In the genomic region with DNA sequence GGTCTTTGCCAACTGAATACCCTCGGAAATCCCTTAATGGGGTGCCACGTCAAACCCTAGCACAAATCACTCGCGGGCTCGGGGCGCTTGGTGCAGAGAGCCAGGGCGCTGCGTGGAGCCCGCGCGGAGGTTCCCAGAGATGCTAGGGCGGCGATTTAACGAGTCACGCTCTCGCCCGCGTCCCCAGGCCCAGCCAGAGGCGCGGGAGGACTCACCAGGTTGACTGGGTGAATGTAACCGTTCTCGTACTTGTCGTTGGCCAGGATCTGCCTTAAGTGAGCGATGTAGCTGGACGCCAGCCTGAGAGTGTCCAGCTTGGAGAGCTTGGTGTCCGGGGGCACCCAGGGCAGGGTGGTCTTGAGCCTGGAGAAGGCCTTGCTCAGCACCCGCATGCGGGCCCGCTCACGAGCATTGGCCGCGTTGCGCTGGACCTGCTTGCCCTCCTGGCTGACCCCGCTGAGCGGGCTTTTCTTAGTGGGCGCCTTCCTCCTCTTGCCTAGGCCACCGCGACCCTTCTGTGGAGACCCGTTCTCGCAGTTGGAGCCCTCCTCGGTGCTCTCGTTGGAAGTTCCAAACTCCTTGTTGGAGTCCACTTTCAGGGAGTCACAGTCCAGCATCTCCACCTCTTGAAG, we compare ENCODE assay signal across 9 mouse cellular contexts. TPM values are rescaled to one million over a fixed set of nuclear protein-coding genes. Genes with fewer than 3 reads are reported as not detected.
A peak's percentile ranks its signal among the peaks of the same experiment; 100 is the strongest.
DNase-seq lines count a peak whose midpoint lies in the region; ATAC-seq and TF ChIP-seq lines count a peak whose summit lies in the region.
"Had no signal": no experiment of that assay in that cellular context is flagged by ENCODE, and none has a peak within 500 bp of the region (broad histone marks: within the 10 kb centered on the region; RNA-seq: fewer than 3 reads in every experiment).

No protein-coding gene starts in this region.

- no peaks in the 10 kb centered on the region for H3K4me1 ChIP-seq in erythroblast, embryonic 14.5 days (ENCODE audit: control insufficient read depth)
- peaks cover 19% of the 10 kb centered on the region for H3K4me1 ChIP-seq in embryonic facial prominence, embryonic 10.5 days
- H3K4me1 ChIP-seq in intestine, embryonic 15.5 days (replicated peaks), result peaks cover 3% of the 10 kb centered on the region; the same call in 1 of the 2 replicates
- H3K4me1 ChIP-seq in midbrain, embryonic 14.5 days (ENCODE audit: control insufficient read depth, insufficient read depth, low read length), result no peaks in the 10 kb centered on the region

- WGBS in embryonic facial prominence, embryonic 10.5 days, result under 1% methylated on average over 42 of the region's 42 CpGs
- WGBS in intestine, embryonic 15.5 days, result 2% methylated on average over 42 of the region's 42 CpGs
- WGBS in midbrain, embryonic 14.5 days, result 1% methylated on average over 42 of the region's 42 CpGs

- TF ChIP-seq CTCF in gastrocnemius, adult 2 months (IDR thresholded peaks at IDR 0.05), result no peak

- no peak overlapping the region; the same call in 1 of the 2 replicates for H3K27ac ChIP-seq in embryonic facial prominence, embryonic 10.5 days (replicated peaks)
- peak overlapping the region; percentile 91 for H3K27ac ChIP-seq in intestine, embryonic 15.5 days
- H3K27ac ChIP-seq in midbrain, embryonic 14.5 days (replicated peaks; ENCODE audit: low read depth, low read length), result no peak overlapping the region
- H3K27ac ChIP-seq in gastrocnemius, adult 2 months, result no peak overlapping the region

- peak overlapping the region; percentile 25 for H3K4me3 ChIP-seq in erythroblast, embryonic 14.5 days (replicated peaks)
- H3K4me3 ChIP-seq in embryonic facial prominence, embryonic 10.5 days, result peak overlapping the region; percentile 40
- H3K4me3 ChIP-seq in intestine, embryonic 15.5 days (replicated peaks), result peak overlapping the region; percentile 55
- 0 out of 2 replicates have a peak overlapping the region, but pooled peaks have one; percentile 4 for H3K4me3 ChIP-seq in midbrain, embryonic 14.5 days (replicated peaks; ENCODE audit: low read depth, low read length)
- no peak overlapping the region for H3K4me3 ChIP-seq in gastrocnemius, adult 2 months
- H3K4me3 ChIP-seq: megakaryocyte, embryonic 14.5 days had no signal

- H3K27me3 ChIP-seq in erythroblast, embryonic 14.5 days (ENCODE audit: control insufficient read depth), result peaks cover 86% of the 10 kb centered on the region
- H3K27me3 ChIP-seq in embryonic facial prominence, embryonic 10.5 days (replicated peaks; ENCODE audit: low read depth, poor library complexity, severe bottlenecking), result peaks cover 98% of the 10 kb centered on the region
- H3K27me3 ChIP-seq in intestine, embryonic 15.5 days (replicated peaks), result peaks cover 16% of the 10 kb centered on the region
- H3K27me3 ChIP-seq in midbrain, embryonic 14.5 days (ENCODE audit: control insufficient read depth, insufficient read depth, low read length), result peaks cover 90% of the 10 kb centered on the region

- peak overlapping the region; percentile 48 for H3K4me2 ChIP-seq in intestine, embryonic 15.5 days (replicated peaks)
- H3K4me2 ChIP-seq in midbrain, embryonic 14.5 days (ENCODE audit: low read length), result no peak overlapping the region

- ATAC-seq in erythroblast, adult 5-6 weeks (replicated peaks; ENCODE audit: low FRiP score, poor library complexity, severe bottlenecking), result no peak
- 0 out of 2 replicates have a peak, but pooled peaks have one; percentile 5 for ATAC-seq in intestine, embryonic 15.5 days
- 0 out of 2 replicates have a peak, but pooled peaks have one; percentile 7 for ATAC-seq in midbrain, embryonic 14.5 days (ENCODE audit: low FRiP score, low TSS enrichment)

- H3K36me3 ChIP-seq in erythroblast, embryonic 14.5 days (ENCODE audit: control insufficient read depth), result no peaks in the 10 kb centered on the region
- no peaks in the 10 kb centered on the region for H3K36me3 ChIP-seq in embryonic facial prominence, embryonic 10.5 days (replicated peaks)
- no peaks in the 10 kb centered on the region for H3K36me3 ChIP-seq in intestine, embryonic 15.5 days
- H3K36me3 ChIP-seq in midbrain, embryonic 14.5 days (ENCODE audit: control insufficient read depth, insufficient read depth, low read length), result no peaks in the 10 kb centered on the region

- no peaks in the 10 kb centered on the region for H3K9me3 ChIP-seq in erythroblast, embryonic 14.5 days (ENCODE audit: control insufficient read depth, low read length)
- H3K9me3 ChIP-seq in embryonic facial prominence, embryonic 10.5 days, result no peaks in the 10 kb centered on the region
- no peaks in the 10 kb centered on the region for H3K9me3 ChIP-seq in intestine, embryonic 15.5 days
- H3K9me3 ChIP-seq in midbrain, embryonic 14.5 days (ENCODE audit: control insufficient read depth, low read length), result no peaks in the 10 kb centered on the region

- peak overlapping the region; percentile 74 for H3K9ac ChIP-seq in intestine, embryonic 15.5 days
- no peak overlapping the region for H3K9ac ChIP-seq in midbrain, embryonic 14.5 days (replicated peaks; ENCODE audit: low read length)

- intact Hi-C loops in gastrocnemius, adult 2 months (cut with DNase I), result no loop called here

- peak; percentile 64 for DNase-seq in embryonic facial prominence, embryonic 10.5 days (ENCODE audit: low spot score)
- peak; percentile 58 for DNase-seq in midbrain, embryonic 14.5 days
- DNase-seq in adrenal gland, postnatal 4 days (ENCODE audit: low spot score in 2 of 2), result no peak
- DNase-seq in right cerebral cortex, adult 18-20 months, result no peak
- no peak for DNase-seq in gastrocnemius, adult 2 months

RNA-seq across cellular contexts. Expression of gene Tcf21, which starts 0.6 kb away (rescaled TPM):
- polyA plus RNA-seq in erythroblast, embryonic 14.5 days (2012), result not detected in 2 replicates
- total RNA-seq in erythroblast, adult 5-6 weeks (2015; ENCODE audit: low replicate concordance), result not detected in 2 replicates
- not detected in 2 replicates for total RNA-seq in erythroblast, adult 5-6 weeks (2017; ENCODE audit: low replicate concordance)
- 4.8 and 5.0 TPM in 2 replicates for polyA plus RNA-seq in embryonic facial prominence, embryonic 10.5 days (2016; fragmentation: Nextera tagmentation; extraction: Ambion mirVana)
- 151 and 186 TPM in 2 replicates for polyA plus RNA-seq in intestine, embryonic 15.5 days (2015; fragmentation: Nextera tagmentation; extraction: Ambion mirVana)
- polyA plus RNA-seq in midbrain, embryonic 14.5 days (2014; fragmentation: Nextera tagmentation; extraction: Ambion mirVana), result not detected in 2 replicates
- total RNA-seq in adrenal gland, postnatal 4 days (2021), result 10 to 100 TPM; 32.6 to 58.5 TPM
- not detected for total RNA-seq in gastrocnemius, adult 2 months (2021)

Comparison
In these comparisons a context has a peak if more than half of its experiments do, and no peak if none do; other contexts are left out.
1. DNase-seq: peak in embryonic facial prominence, embryonic 10.5 days (single experiment) and midbrain, embryonic 14.5 days (single experiment); none in adrenal gland, postnatal 4 days (0 of 2), right cerebral cortex, adult 18-20 months (single experiment) and gastrocnemius, adult 2 months (single experiment).
2. RNA of gene Tcf21, which starts 0.6 kb away (polyA plus RNA-seq): 151 to 186 TPM in intestine, embryonic 15.5 days; 4.8 to 5.0 TPM in embryonic facial prominence, embryonic 10.5 days, not detected in midbrain, embryonic 14.5 days and not detected in erythroblast, embryonic 14.5 days; every median in the first group is over 10 times any median in the second.